Mouse (Mus musculus) hindbrain, embryonic 11.5 days (tissue): ENCODE data around the gene Slc5a4b. TPM values are rescaled to one million over a fixed set of nuclear protein-coding genes. Genes with fewer than 3 reads are reported as not detected.

Source experiments
- ATAC-seq: fragments of 200-750 bp; cut with Nextera tagmentation; 2 replicates; pipeline ENCODE4 v1.8.0; 2017; ENCODE audit warnings: mild to moderate bottlenecking, moderate TSS enrichment, moderate library complexity; ENCODE audit not compliant: low FRiP score
- DNase-seq: peaks from one replicate; pipeline ENCODE4 v3.0.0-alpha.2; 2015; ENCODE audit warnings: low spot score
- H3K27ac ChIP-seq: fragments of 300-500 bp; sonication (generic); 2 replicates; pipeline ENCODE4 v1.5.1; 2014; ENCODE audit warnings: mild to moderate bottlenecking, low read depth, low read length
- H3K27me3 ChIP-seq: fragments of 300-500 bp; sonication (generic); 2 replicates; pipeline ENCODE4 v1.6.1; 2014; ENCODE audit warnings: mild to moderate bottlenecking, low read length, moderate library complexity, mixed read lengths; ENCODE audit not compliant: control insufficient read depth, insufficient read depth
- H3K36me3 ChIP-seq: fragments of 300-500 bp; sonication (generic); 2 replicates; pipeline ENCODE4 v1.6.1; 2014; ENCODE audit warnings: mild to moderate bottlenecking, low read length, moderate library complexity, mixed read lengths; ENCODE audit not compliant: control insufficient read depth, insufficient read depth
- H3K4me1 ChIP-seq: fragments of 300-500 bp; sonication (generic); replicated peaks from 2 replicates; pipeline ENCODE4 v1.6.1; 2014; ENCODE audit warnings: low read length, mixed read lengths; ENCODE audit not compliant: control insufficient read depth, insufficient read depth
- H3K4me2 ChIP-seq: fragments of 300-500 bp; sonication (generic); replicated peaks from 2 replicates; pipeline ENCODE4 v1.6.1; 2014; ENCODE audit warnings: mild to moderate bottlenecking, low read depth, low read length
- H3K4me3 ChIP-seq: fragments of 300-500 bp; sonication (generic); 2 replicates; pipeline ENCODE4 v1.5.1; 2014; ENCODE audit warnings: low read depth, low read length
- H3K9ac ChIP-seq: fragments of 300-500 bp; sonication (generic); 2 replicates; pipeline ENCODE4 v1.6.1; 2014; ENCODE audit warnings: low read depth, low read length
- H3K9me3 ChIP-seq: fragments of 300-500 bp; sonication (generic); 2 replicates; pipeline ENCODE4 v1.6.1; 2016; ENCODE audit warnings: low read length; ENCODE audit not compliant: control insufficient read depth
- WGBS: fragments of 180-500 bp; shearing (Covaris S2); extraction: QIAGEN DNeasy Blood & Tissue Kit; methylation state at CpG from one replicate; pipeline ENCODE4 v1.1.7; 2014; 5-methylcytosine and 5-hydroxymethylcytosine counted together
- polyA plus RNA-seq: library from polyadenylated mRNA; unstranded; fragments of >200 nt; fragmentation: Nextera tagmentation; extraction: Ambion mirVana; gene quantifications from 2 replicates; pipeline ENCODE4 v1.2.1, GENCODE M21; 2014

The Slc5a4b gene
- not detected in 2 replicates for polyA plus RNA-seq

DNA sequence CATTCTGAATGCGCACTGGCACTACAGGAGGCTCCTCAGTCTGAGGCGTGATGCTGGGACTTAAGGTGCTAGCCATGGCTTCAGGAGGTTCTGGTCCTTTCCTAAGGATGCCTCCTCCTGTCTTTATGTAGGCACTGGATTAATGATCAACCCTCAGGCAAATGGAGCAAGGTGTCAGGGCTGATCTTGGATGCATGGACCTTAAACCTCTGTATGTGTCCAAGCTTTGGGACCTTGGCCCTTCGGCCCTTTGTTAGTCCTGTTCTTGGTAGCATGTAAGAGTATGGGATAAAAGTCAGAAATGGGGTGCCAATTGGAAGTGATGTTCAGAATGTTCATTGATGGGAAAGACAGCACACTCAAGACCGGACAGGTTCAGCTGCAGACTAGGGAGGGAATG is at the start of gene Slc5a4b:
Gene Slc5a4b, minus strand, starts transcription at position 101 of the 400 bp plus-strand sequence.
- WGBS: 90% methylated on average over 4 of the region's 4 CpGs
- Histone ChIP-seq H3K36me3 (no peaks in the 10 kb centered on the region), H3K27ac (no peak within 1 kb of the TSS)

DNA sequence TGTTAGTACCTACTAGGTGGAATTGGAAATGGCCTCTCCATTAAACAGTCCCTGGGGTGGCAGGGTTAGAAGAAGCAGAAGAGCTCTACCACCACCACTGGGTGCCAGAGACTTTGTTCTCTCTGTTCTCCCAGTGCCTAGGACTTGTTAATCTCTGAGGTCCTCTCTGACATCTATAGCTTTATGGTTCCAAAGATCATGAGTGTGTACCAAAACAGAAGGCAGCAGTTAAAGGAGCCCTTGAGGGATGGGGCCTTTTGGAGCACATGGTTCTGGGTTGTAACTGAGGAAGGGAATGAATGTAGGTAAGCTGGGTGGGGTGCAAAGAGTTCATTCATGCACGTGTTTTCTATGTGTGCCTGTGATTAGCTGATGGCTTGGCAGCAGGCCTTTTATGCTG is 47.2 kb upstream of the Slc5a4b start:
- 62% methylated on average over 1 of the region's 1 CpGs for WGBS
- no peaks in the 10 kb centered on the region for H3K27me3 ChIP-seq
- H3K9ac ChIP-seq: no peak overlapping the region
- ATAC-seq: no peak
- no peaks in the 10 kb centered on the region for H3K4me1 ChIP-seq
- H3K9me3 ChIP-seq: no peaks in the 10 kb centered on the region
- H3K27ac ChIP-seq: no peak overlapping the region
- no peak for DNase-seq
- no peak overlapping the region for H3K4me3 ChIP-seq
- H3K36me3 ChIP-seq: no peaks in the 10 kb centered on the region
- H3K4me2 ChIP-seq: no peak overlapping the region

More for the DNA sequence above, at the start of gene Slc5a4b:
- ATAC-seq: no peak
- Histone ChIP-seq H3K9me3 (no peaks in the 10 kb centered on the region), H3K9ac (no peak within 1 kb of the TSS), H3K4me3 (no peak within 1 kb of the TSS), H3K27me3 (no peaks in the 10 kb centered on the region), H3K4me2 (no peak within 1 kb of the TSS), H3K4me1 (no peaks in the 10 kb centered on the region)
- DNase-seq: no peak

GRCm38 (mm10) chr10:76157528-76157927 is 46.8 kb upstream of the Slc5a4b start:
- no peak for DNase-seq
- no peaks in the 10 kb centered on the region for H3K9me3 ChIP-seq
- no peak for ATAC-seq
- no peaks in the 10 kb centered on the region for H3K27me3 ChIP-seq
- no peak overlapping the region for H3K4me2 ChIP-seq
- H3K4me3 ChIP-seq: no peak overlapping the region
- H3K27ac ChIP-seq: no peak overlapping the region
- H3K9ac ChIP-seq: no peak overlapping the region
- no peaks in the 10 kb centered on the region for H3K36me3 ChIP-seq
- 76% methylated on average over 5 of the region's 5 CpGs for WGBS
- no peaks in the 10 kb centered on the region for H3K4me1 ChIP-seq

DNA sequence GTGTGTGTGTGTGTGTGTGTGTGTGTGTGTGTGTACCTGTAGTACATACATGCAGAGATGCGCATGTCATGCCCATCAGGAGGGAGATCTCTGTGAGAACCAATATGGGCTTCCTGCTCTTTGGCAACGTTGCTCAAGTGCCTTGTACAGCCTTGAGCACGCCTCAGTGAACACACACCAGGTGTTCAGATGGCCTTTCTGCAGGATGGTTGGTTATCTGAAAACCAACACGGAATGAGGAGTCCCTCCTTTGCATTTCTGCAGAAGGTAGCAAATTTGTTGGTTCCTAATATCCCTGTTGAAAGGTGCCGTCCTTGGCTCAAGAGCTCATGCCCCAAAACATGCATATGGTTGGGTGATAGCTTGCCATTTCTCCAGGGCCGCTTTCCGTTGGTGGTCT is 45.1 kb upstream of the Slc5a4b start:
- Histone ChIP-seq H3K4me1 (no peaks in the 10 kb centered on the region), H3K36me3 (no peaks in the 10 kb centered on the region), H3K27ac (no peak overlapping the region), H3K9me3 (no peaks in the 10 kb centered on the region), H3K4me2 (no peak overlapping the region), H3K4me3 (no peak overlapping the region), H3K9ac (no peak overlapping the region), H3K27me3 (no peaks in the 10 kb centered on the region)
- ATAC-seq (no peak), DNase-seq (no peak)
- 85% methylated on average over 7 of the region's 7 CpGs for WGBS

DNA sequence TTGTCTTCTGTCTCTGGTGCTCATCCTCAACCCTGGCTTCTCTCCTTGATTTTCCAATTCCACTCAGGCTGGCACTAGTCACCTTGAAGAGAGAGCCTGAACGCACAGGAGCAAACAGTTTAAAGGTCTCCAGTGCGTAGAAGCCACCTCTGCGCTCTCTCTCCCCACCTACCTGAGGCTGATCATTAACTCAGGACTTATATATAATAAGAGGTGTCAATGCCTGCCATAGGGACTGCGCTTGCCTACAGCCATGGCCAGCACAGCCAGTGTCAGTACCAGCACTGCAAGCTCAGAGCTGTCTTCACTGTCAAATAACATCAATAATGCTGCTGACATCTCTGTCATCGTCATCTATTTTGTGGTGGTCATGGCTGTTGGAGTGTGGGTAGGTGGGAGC is 36.5 kb upstream of the Slc5a4b start, which contains the start of gene Slc5a4a:
Gene Slc5a4a, plus strand, starts transcription at position 174 of the 400 bp plus-strand sequence.
- no peak for DNase-seq
- WGBS: 88% methylated on average over 5 of the region's 5 CpGs
- no peaks in the 10 kb centered on the region for H3K9me3 ChIP-seq

GRCm38 (mm10) chr10:76146846-76147245 is 36.1 kb upstream of the Slc5a4b start:
- H3K9ac ChIP-seq: no peak overlapping the region
- 69% methylated on average over 8 of the region's 8 CpGs for WGBS
- DNase-seq: no peak
- no peak overlapping the region for H3K4me3 ChIP-seq
- H3K4me2 ChIP-seq: no peak overlapping the region
- no peak overlapping the region for H3K27ac ChIP-seq
- no peaks in the 10 kb centered on the region for H3K4me1 ChIP-seq
- no peaks in the 10 kb centered on the region for H3K36me3 ChIP-seq
- no peaks in the 10 kb centered on the region for H3K9me3 ChIP-seq
- ATAC-seq: no peak
- H3K27me3 ChIP-seq: no peaks in the 10 kb centered on the region

More for the DNA sequence above, 36.5 kb upstream of the Slc5a4b start, which contains the start of gene Slc5a4a:
- H3K36me3 ChIP-seq: no peaks in the 10 kb centered on the region
- no peaks in the 10 kb centered on the region for H3K27me3 ChIP-seq
- no peak for ATAC-seq
- H3K27ac ChIP-seq: no peak within 1 kb of the TSS
- H3K4me1 ChIP-seq: no peaks in the 10 kb centered on the region
- no peak within 1 kb of the TSS for H3K4me3 ChIP-seq
- H3K4me2 ChIP-seq: no peak within 1 kb of the TSS
- H3K9ac ChIP-seq: no peak within 1 kb of the TSS

DNA sequence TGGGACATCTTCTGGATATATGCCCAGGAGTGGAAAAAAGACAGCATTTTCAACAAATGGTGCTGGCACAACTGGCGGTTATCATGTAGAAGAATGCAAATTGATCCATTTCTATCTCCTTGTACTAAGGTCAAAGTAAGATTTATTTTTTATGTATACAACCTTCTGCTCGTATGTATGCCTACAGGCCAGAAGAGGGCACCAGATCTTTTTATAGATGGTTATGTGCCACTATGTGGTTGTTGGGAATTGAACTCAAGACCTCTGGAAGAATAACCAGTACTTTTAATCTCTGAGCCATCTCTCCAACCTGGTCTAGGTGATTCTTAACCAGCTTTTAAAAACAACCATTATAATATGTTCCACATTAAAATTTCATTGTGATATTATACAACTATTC is 25.6 kb upstream of the Slc5a4b start:
- no peak overlapping the region for H3K4me3 ChIP-seq
- ATAC-seq (no peak), DNase-seq (no peak)
- no peak overlapping the region for H3K4me2 ChIP-seq
- H3K27ac ChIP-seq: no peak overlapping the region
- H3K4me1 ChIP-seq: no peaks in the 10 kb centered on the region
- no peaks in the 10 kb centered on the region for H3K9me3 ChIP-seq
- no peak overlapping the region for H3K9ac ChIP-seq
- no peaks in the 10 kb centered on the region for H3K27me3 ChIP-seq
- H3K36me3 ChIP-seq: no peaks in the 10 kb centered on the region
- WGBS: 70% methylated on average over 2 of the region's 2 CpGs

DNA sequence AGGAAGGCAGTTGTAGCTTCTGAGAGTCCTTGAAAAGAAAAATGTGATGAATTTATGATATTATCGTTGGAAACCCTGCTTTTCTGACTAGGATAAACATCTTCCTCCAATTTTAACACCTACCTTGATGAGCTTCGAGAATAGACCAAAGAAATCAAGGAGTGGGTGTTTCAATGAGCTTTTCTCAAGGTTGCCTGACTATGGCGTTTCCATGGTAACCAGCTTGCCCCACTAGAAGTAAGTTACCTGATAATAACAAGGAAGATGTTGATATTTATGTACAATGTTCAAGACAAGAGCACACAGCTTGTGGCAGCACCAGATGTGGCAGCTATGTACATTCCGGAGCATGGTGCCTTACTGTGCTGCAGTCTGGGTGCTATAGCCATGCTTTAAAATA is 21.7 kb upstream of the Slc5a4b start:
- ATAC-seq (no peak), DNase-seq (no peak)
- Histone ChIP-seq H3K4me1 (no peaks in the 10 kb centered on the region), H3K4me3 (no peak overlapping the region), H3K4me2 (no peak overlapping the region), H3K27me3 (no peaks in the 10 kb centered on the region), H3K27ac (no peak overlapping the region), H3K36me3 (no peaks in the 10 kb centered on the region), H3K9ac (no peak overlapping the region), H3K9me3 (no peaks in the 10 kb centered on the region)
- 80% methylated on average over 4 of the region's 4 CpGs for WGBS

- DNase-seq: no peak
- H3K4me1 ChIP-seq: no peaks in the 10 kb centered on the region
Measured at GRCm38 (mm10) chr10:76121495-76121894, 10.7 kb upstream of the Slc5a4b start.

More at GRCm38 (mm10) chr10:76121495-76121894, 10.7 kb upstream of the Slc5a4b start:
- no peak overlapping the region for H3K4me2 ChIP-seq
- H3K9me3 ChIP-seq: no peaks in the 10 kb centered on the region
- no peaks in the 10 kb centered on the region for H3K27me3 ChIP-seq
- ATAC-seq: no peak
- no peaks in the 10 kb centered on the region for H3K36me3 ChIP-seq
- H3K9ac ChIP-seq: no peak overlapping the region
- no peak overlapping the region for H3K4me3 ChIP-seq
- no peak overlapping the region for H3K27ac ChIP-seq
- 82% methylated on average over 5 of the region's 5 CpGs for WGBS
